Mouse (Mus musculus) megakaryocyte, adult 5-6 weeks (primary cell): ENCODE measurements around the gene Hacl1. TPM values are rescaled to one million over a fixed set of nuclear protein-coding genes. Genes with fewer than 3 reads are reported as not detected.

Source experiments
- ATAC-seq: 2 replicates; pipeline ENCODE4 v1.8.0; 2016; ENCODE audit warnings: mild to moderate bottlenecking, inconsistent platforms; ENCODE audit not compliant: poor library complexity, severe bottlenecking
- total RNA-seq, 2 experiments: library from RNA; stranded (forward) in 1 of 2; stranded (reverse) in 1 of 2; fragments of 153-499, 151-499 nt in 1 of 2; fragments of 221-1000, 200-1000 nt in 1 of 2; gene quantifications; 2 replicates each; pipeline versions ENCODE4 v1.2.3 to v1.2.4; 2015 to 2017

Gene Hacl1
- total RNA-seq, 2 experiments from 2014 or later: 8.0 to 18.1 TPM

DNA sequence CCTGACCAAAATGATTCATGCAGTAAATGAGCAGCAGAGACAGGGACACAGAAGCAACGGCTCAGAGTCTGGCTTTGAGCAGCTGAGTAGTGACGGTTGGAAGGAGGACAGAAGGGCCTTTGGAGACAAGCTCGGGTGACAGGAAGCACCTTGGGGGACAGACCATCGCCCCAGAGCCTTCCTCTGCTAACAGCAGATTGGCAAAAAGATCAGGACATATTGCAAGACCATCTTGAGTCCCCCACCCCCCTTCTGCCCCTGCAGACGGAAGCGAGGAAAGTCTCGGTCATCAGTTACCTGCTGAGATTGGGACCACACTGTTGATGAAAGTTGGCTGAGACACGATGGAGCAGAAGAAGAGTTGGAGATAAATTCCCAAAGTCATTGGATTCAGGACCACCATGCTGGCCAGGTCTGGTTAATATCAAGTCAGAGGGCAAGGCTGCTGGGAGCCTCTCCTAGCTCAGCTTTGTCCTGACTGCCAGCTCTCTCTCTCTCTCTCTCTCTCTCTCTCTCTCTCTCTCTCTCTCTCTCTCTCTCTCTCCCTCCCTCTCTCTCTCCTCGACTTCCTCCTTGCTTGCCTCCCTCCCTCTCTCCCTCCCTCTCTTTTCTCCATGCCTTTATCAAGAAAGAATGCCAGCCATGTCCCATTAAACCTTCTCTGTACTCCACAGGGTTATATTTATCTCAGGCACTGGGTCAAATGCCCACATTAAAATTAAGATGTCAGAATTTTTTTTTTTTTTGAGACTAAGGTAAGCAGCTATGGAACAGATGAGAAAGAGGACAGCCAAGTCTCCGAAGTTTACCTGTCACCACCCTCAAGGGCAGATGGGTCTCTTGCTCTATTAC lies 64.0 kb downstream of the Hacl1 start:
- ATAC-seq: no peak

DNA sequence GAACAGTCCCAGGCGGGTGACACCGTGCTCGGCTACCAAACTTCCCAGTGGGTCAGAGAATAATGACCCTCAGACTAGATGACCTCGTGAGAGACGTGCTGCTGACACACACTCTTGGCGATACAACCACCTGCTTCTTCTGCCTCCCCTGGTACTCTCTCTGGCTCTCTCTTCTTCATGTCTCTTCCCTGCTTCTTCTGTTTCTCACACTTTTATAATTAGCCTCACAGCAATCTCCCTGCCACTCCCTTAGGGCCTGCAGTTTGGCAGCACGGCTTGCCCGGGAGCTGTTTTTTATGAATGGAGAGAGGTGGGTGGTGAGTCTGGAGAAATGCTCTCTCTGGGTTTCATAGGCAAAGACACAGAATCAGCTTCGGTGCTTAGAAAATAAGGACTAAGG lies 65.2 kb downstream of the Hacl1 start:
- no peak for ATAC-seq

DNA sequence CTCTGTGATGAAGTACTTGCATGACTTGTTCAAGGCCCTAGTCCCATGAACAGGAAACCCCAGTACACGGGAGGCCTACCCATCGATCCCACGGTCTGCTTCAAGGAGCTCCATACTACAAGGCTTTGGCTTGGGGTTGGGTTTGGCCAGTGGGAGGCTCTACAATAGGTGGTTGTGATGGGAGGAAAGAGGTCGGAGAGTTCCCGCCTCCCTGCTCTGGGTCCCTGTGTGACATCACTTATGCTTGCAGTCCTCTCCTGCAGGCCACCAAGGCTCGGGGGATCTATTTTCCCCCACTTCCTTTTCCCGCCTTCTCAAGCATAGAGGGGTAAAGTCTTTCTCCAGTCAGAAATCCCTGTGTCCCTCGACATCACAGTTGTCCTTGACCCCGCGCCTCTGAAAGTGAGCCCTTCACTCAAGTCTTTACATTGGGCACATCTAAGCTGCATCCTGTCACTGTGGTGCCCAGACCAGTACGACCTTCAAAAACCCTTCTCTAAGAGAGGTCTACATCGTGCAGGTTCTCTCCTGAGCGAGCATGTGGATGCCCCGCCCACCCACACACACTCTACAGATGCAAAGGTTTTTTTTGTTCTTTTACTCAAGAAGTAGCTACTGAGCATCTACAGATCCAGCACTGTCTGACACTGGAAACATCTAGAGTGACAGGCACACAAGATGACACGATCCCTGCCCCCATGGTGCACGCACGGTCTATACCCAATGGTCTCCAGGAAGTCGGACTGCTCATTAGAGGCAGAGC lies 66.0 kb downstream of the Hacl1 start:
- no peak for ATAC-seq

DNA sequence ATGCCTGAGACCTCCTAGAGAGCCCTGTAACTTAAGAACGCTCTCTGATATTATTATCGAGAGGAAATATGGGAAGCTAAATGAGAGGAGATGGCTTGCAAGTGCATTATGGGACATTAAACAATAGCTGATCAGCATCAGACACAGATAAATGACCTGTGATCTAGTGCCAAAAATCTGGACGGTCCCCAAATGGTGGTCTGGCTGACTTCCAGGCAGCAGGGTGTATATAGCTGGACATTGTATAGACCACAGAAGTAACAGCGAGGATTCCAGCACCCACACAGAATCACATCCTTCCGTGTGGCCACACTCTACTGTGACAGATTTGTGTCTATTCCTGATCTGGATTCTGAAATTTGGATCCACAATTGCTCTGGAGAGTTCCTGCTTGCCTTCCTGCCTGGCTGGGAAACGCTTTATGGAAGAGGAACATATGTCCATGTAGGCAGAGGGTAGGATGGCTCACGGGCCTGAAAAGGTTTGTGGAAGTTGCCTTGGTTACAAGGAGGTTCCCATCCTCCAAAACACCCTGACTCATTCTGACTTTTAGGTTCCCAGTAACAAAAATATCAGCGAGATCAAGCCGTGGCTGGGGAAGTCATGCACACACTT lies 68.4 kb downstream of the Hacl1 start:
- no peak for ATAC-seq

DNA sequence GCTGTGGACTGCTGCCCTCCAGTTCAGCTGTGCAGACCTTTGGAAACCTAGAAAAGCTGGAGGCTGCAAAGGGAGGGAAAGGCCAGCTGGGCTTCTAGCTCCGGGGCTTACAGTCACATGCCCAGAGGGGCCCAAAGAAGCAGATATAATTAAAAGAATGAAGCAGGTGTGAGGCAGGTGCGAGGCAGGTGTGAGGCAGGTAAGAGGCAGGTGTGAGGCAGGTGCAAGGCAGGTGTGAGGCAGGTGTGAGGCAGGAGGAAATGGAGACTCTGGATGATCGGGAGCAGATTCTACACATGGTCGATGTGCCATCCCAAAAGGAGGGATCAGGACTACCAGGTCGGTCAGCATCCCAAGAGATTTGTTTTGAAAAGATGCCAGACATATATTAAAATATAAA lies 69.7 kb downstream of the Hacl1 start:
- no peak for ATAC-seq

DNA sequence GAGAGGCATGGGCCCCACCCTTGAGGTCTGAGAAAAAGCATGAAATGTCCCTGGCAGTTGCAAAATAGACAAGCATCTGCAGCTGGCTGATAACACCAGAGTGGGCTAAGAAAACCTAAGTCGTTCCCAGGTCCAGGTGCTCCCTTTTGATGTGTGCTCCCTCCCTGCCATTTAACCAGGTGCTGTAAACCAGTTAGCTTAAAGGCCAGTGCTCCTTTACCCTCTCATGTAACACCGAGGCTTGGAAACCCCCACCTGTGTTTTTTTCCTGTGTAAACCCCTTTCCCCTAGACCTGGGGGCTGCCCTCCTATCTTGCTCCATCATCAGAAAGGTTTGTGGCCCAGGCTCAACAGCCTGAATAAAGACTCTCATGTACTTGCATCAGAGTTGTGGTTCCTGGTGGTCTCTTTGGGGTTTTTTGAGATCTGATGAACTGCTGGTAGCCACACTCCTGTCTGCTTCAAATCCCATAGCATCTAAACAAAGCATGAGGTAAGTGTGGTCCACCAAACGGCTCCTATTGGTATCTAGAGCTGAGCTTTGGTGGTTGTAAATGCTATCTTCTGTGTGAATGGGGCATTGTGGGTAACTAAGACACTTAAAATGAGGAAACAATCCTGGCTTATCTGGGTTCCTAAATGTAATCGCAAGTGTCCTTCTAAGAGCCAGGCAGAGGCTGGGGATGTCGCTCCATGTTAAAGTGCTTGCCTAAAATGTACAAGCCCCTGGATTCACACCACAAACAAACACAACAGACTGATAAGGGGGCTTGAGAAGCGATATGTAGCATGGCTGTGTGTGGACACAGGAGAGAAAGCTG lies 70.7 kb downstream of the Hacl1 start:
- peak; percentile 60 for ATAC-seq

DNA sequence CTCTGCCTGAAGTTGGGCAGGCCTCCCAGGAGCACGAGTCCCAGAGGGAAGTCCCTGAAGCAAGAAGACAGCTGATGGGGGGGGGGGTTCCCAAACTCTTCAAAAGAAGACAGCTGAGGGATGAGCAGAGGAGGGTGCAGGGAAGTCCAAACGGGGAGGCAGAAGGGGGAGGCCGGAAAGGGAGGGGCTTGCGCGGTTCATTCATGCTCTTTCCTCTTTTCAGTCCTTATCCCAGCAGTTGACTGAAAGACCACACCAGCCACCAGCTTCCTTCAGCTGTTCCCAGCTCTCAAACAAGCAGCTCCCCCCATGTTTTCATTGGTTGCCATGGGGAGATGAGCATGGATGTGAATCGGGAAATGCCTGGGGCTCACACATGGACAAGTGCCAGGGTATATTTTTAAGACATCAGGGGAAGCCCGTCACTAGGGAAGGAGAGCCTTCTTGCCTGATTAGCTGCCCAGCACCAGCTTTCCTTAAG lies 71.9 kb downstream of the Hacl1 start:
- ATAC-seq: peak; percentile 70

DNA sequence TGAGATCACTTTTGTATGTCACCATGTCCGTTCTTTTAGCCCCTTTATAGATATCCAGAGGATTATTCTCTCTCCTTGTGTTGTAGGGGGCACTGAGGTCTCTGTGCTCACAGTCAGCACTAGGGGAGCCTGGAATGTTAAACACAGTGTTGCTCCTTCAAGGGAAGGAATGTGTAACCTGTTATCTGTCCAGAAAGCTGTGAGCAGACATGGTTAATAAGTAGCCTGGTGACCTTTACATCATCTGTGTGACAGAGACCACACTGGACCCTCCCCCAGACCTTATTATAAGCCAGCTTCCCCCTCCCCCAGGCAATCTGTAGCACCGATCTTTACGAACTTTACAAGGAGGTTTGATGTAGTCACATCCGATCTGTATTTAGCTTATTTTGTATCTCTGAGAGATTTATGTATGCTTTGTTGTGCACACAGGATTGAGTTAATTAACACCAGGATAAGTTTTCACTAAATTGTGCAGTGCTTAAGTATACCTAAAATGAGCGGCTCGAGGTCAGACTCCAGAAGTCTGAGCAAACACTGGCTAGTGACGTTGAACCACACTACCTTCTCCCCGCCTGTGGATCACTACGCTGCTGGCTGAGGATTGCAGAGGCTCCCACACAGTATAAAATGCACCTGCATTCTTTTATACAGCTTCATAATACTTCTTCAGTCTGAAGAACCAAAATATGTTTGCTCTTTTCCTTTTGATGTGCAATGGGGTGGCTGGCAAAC lies 75.4 kb downstream of the Hacl1 start:
- no peak for ATAC-seq

DNA sequence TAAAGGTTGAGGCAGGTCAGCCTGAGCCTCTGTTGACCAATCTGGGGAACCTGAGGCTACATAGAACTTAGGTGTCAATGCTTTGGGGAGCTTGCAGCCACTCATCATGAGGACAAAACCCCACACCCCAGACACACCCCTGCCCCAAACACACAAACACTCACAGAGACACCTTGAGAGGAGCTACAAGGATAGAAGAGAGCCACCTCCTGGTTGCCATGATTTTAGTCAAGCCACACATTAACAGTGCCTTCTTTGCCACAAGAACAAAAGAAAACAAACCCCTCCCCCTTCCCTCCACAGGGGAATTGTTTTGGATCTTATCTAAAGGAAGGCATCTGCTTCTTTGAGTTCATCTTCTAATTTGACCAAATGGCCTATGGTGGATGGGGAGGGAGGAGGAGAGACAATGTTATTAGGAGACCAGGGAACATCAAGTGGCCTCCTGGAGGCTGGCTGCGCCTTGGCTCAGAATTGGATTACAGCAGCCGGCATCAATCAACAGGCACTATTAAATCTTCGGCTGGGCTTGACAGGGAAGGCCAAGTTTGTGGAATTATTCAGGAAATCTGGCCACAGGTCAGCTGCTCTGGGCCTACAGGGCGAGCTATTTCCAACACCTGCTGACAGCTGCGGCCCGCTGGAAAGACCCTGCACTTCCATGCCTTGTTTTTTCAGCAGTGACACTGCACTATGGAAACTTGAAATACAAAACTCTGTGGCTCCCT lies 76.5 kb downstream of the Hacl1 start:
- no peak for ATAC-seq

DNA sequence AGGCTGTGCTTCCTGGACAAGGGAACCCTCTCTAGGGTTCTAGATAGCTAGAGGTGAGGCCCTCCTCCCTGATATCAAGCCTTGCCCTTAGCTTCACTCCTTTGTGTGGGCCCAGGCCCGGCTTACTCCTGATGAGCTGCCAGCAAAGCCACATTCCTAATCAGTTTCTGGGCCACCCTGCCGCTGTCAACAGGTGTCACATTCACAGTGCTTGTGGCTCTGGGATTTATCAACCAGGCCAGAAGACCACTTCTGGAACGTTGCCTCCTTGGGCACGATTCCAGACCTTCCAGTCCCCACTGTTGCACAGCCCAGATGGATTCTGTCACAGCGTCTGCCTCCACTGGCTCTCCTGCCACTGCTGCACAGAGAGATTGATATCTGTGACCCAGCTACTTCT lies 80.2 kb downstream of the Hacl1 start:
- ATAC-seq: no peak

DNA sequence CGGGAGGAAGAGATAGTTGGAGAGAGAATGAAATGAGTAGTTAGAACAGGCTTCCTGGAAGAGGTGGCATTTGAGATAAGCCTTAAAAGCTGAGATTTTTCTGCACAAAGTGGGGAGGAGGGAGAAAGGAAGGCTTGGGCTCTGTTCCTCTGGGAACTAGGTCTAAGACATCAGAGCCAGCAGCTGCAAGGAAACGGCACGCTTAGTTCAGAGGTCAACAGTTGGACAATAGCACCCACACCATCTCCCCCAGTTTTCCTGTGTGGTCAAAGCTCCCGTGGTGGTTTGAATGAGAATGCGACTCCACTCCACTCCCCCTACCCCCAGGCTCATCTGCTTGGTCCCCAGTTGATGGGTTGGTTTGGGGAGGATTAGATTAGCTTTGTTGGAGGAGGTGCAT lies 81.9 kb downstream of the Hacl1 start:
- ATAC-seq: no peak

DNA sequence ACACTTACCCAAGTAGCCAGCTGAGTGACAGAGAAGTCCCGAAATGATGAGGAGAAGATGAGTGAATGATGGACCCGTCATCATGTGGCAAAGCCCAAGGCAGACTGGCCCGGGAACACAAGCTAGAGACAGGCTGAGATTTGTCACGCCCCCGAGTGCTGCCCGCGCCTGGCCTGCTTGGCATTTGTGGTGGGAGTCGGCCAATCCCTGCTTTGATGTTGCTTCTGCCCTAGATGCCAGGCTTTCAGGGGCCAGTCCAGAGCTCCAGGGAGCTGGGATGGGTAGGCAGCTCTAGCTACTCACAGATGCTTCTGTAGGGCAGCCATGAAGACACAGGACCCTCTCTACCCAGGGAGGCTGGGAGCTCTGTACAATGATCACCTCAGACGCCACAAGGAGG lies 83.3 kb downstream of the Hacl1 start:
- no peak for ATAC-seq

DNA sequence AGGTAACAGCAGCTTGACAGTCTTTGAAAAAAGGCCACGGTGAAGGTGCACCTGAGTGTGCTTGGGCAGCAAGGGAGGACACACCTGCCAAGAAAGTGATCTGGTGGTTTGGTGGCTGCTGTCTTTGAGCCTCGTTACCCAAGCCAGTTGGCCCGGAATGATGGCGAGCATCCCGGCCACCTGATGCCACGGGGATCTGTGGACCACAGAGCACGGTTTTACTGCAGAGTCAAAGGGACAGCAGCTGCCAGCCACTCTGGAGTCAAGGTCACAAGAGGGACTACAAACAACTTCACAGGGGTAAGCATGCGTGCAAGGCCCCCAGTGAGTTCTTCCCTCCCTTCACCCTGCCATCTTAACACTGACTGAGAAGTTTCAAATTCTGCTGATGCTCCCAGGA lies 83.8 kb downstream of the Hacl1 start:
- ATAC-seq: no peak

DNA sequence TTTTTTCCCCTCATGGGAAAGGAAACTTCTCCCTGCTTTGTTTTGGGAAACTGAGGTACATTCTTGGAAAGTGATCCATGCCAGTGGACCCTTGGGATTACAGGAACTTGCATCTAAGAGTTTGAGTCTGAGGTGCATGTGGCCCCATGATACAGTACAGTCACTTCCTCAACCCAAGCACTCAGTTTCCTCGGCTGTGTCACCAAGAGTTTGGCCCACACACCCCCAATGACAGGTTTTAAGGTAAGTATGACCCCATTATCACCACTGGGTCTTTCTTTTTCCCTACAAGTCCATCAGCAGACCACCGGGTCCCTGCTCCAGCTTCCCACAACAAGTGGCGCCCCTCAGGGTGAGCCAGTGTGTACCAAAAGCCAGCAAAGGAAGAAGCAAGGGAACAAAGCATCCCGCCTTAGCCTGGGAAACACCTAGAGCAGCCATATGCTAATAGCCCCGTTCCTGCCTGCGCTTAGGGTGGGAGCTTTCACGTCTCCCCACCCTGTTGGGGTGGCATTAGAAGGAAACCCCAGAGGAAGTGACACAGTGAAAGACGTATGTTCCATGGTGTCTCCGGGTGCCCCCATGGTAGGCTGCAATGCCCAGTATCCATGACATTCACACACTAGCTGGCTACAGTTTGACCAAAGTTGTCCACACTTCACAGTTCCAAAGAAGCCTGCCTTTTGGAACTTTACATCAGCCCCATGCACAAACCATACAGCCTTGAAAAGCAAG lies 84.4 kb downstream of the Hacl1 start:
- ATAC-seq: no peak

DNA sequence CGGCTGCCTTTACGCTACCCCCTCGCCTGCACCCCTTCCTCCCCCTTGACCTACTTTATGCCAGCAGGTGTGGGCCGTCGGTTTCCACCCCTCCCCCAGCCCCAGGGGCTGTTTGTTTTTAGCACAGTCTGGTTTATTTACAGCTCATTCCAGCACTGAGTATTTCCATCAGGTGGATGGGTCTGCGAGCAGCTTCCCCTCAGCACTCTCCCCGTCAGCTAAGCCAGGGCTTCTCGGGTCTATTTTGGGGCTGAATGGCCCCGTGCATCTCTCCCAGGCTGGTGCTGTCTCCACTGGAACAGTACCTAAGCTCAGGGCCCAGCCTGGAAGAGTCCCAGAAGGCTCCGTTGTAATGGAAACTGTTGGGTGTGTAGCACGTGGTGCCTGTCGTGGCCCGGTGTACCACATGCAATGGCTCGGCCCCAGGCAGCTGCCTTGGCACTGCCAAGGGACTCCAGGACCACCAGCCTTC lies 85.1 kb downstream of the Hacl1 start:
- ATAC-seq: no peak

DNA sequence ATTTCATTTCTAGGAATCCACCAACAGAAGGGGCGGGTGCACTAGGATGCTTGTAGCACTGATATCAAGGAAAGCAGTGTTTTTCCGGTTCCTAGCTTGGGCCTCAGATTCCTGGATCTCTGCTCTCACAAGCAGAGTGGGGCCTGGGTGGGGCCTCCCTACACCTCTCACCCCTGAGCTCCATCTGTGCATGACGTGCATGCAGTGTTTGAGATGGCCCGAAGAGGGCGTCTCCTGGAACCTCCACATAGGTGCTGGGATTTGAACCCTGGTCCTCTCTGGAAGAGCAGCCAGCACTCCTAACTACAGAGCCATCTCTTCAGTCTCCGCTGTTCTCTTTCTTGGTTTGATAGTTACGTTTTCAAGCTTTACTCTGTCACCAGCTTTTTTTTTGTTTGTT lies 86.1 kb downstream of the Hacl1 start:
- ATAC-seq: no peak
